Mouse (Mus musculus): ENCODE results near the gene Hoxa9. TPM values are rescaled to one million over a fixed set of nuclear protein-coding genes. Genes with fewer than 3 reads are reported as not detected.

Gene Hoxa9
- total and polyA plus RNA-seq, 3 experiments, result 0.04 TPM; not detected in 2

GRCm38 (mm10) chr6:52218643-52219215 lies 12.2 kb downstream of the Hoxa9 start:
- TF ChIP-seq EP300 (IDR thresholded peaks at IDR 0.05; ENCODE audit: insufficient read depth, low read depth, low read length), result no peak
- TF ChIP-seq CTCF (IDR thresholded peaks at IDR 0.05), result no peak
- TF ChIP-seq POLR2A (IDR thresholded peaks at IDR 0.05; ENCODE audit: insufficient read depth, low read depth, low read length), result no peak
- intact Hi-C loops (cut with DNase I), result loop anchor here (5.0 kb wide), 1 partner anchor 34 kb away; no protein-coding TSS in a partner anchor
- H3K36me3 ChIP-seq (ENCODE audit: control insufficient read depth, insufficient read depth, low read length), result no peaks in the 10 kb centered on the region
- H3K4me3 ChIP-seq, result no peak overlapping the region
- 18% methylated on average over 14 of the region's 14 CpGs for WGBS
- H3K27ac ChIP-seq, result no peak overlapping the region
- peaks cover 1% of the 10 kb centered on the region; the same call in 1 of the 2 replicates for H3K4me1 ChIP-seq (ENCODE audit: control insufficient read depth, insufficient read depth, low read length)
- H3K27me3 ChIP-seq (ENCODE audit: control insufficient read depth, insufficient read depth, low read length), result peaks cover 45% of the 10 kb centered on the region
- peak in 1 of 2 experiments; percentile 20 for DNase-seq
- no peaks in the 10 kb centered on the region for H3K79me2 ChIP-seq (replicated peaks; ENCODE audit: control insufficient read depth, insufficient read depth, low read length)
- H3K9ac ChIP-seq (ENCODE audit: low read depth, low read length), result no peak overlapping the region

- no peaks in the 10 kb centered on the region for H3K36me3 ChIP-seq (ENCODE audit: control insufficient read depth, insufficient read depth, low read length)
- peaks cover 49% of the 10 kb centered on the region for H3K27me3 ChIP-seq (ENCODE audit: control insufficient read depth, insufficient read depth, low read length)
- H3K4me3 ChIP-seq, result no peak overlapping the region; the same call in 1 of the 2 replicates
- DNase-seq, result peak in 1 of 2 experiments; percentile 25
- intact Hi-C loops (cut with DNase I), result loop anchor here (5.0 kb wide), 1 partner anchor 34 kb away; no protein-coding TSS in a partner anchor
- no peaks in the 10 kb centered on the region for H3K79me2 ChIP-seq (replicated peaks; ENCODE audit: control insufficient read depth, insufficient read depth, low read length)
- no peak overlapping the region for H3K9ac ChIP-seq (ENCODE audit: low read depth, low read length)
- WGBS, result 9% methylated on average over 23 of the region's 23 CpGs
- peaks cover 1% of the 10 kb centered on the region; the same call in 1 of the 2 replicates for H3K4me1 ChIP-seq (ENCODE audit: control insufficient read depth, insufficient read depth, low read length)
- TF ChIP-seq CTCF (IDR thresholded peaks at IDR 0.05), result no peak
- no peak for TF ChIP-seq EP300 (IDR thresholded peaks at IDR 0.05; ENCODE audit: insufficient read depth, low read depth, low read length)
- no peak for TF ChIP-seq POLR2A (IDR thresholded peaks at IDR 0.05; ENCODE audit: insufficient read depth, low read depth, low read length)
- H3K27ac ChIP-seq, result no peak overlapping the region
Observed at GRCm38 (mm10) chr6:52217895-52218642, 12.8 kb downstream of the Hoxa9 start.

DNA sequence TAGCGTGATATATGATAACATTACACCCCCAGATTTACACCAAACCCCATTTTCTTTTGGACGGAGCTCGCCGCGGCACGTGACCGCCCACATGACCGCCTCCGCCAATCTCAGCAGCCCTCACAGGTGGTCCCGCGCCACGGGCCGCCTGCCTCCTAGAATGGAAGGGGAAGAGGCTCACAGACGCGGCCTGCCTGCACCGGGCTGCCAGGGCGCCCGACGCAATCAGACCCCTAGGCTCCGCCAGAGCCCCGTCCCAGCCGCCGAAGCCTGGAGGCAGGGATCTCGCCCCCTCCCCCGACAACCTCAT lies 13.5 kb downstream of the Hoxa9 start:
- peaks cover 54% of the 10 kb centered on the region for H3K27me3 ChIP-seq (ENCODE audit: control insufficient read depth, insufficient read depth, low read length)
- DNase-seq, result peak; percentile 39 to 52
- peaks cover 1% of the 10 kb centered on the region for H3K4me1 ChIP-seq (ENCODE audit: control insufficient read depth, insufficient read depth, low read length)
- H3K4me3 ChIP-seq, result peak overlapping the region; percentile 28
- intact Hi-C loops (cut with DNase I), result loop anchor here (5.0 kb wide), 1 partner anchor 35 kb away; no protein-coding TSS in a partner anchor
- WGBS, result 4% methylated on average over 25 of the region's 25 CpGs
- no peaks in the 10 kb centered on the region for H3K79me2 ChIP-seq (replicated peaks; ENCODE audit: control insufficient read depth, insufficient read depth, low read length)
- no peak overlapping the region for H3K27ac ChIP-seq
- H3K36me3 ChIP-seq (ENCODE audit: control insufficient read depth, insufficient read depth, low read length), result no peaks in the 10 kb centered on the region
- TF ChIP-seq CTCF (IDR thresholded peaks at IDR 0.05) (no peak), EP300 (IDR thresholded peaks at IDR 0.05; ENCODE audit: insufficient read depth, low read depth, low read length) (no peak), POLR2A (IDR thresholded peaks at IDR 0.05; ENCODE audit: insufficient read depth, low read depth, low read length) (no peak)
- no peak overlapping the region for H3K9ac ChIP-seq (ENCODE audit: low read depth, low read length)

- WGBS, result 3% methylated on average over 60 of the region's 60 CpGs
- no peaks in the 10 kb centered on the region for H3K79me2 ChIP-seq (replicated peaks; ENCODE audit: control insufficient read depth, insufficient read depth, low read length)
- peaks cover 1% of the 10 kb centered on the region for H3K4me1 ChIP-seq (ENCODE audit: control insufficient read depth, insufficient read depth, low read length)
- peak overlapping the region; percentile 28 for H3K4me3 ChIP-seq
- H3K27ac ChIP-seq, result no peak overlapping the region
- no peaks in the 10 kb centered on the region for H3K36me3 ChIP-seq (ENCODE audit: control insufficient read depth, insufficient read depth, low read length)
- H3K9ac ChIP-seq (ENCODE audit: low read depth, low read length), result no peak overlapping the region
- TF ChIP-seq EP300 (IDR thresholded peaks at IDR 0.05; ENCODE audit: insufficient read depth, low read depth, low read length), result no peak
- no peak for TF ChIP-seq POLR2A (IDR thresholded peaks at IDR 0.05; ENCODE audit: insufficient read depth, low read depth, low read length)
- no peak for TF ChIP-seq CTCF (IDR thresholded peaks at IDR 0.05)
- DNase-seq, result peak; percentile 19 to 47
- peaks cover 54% of the 10 kb centered on the region for H3K27me3 ChIP-seq (ENCODE audit: control insufficient read depth, insufficient read depth, low read length)
- intact Hi-C loops (cut with DNase I), result loop anchor here (5.0 kb wide), 1 partner anchor 35 kb away; no protein-coding TSS in a partner anchor
Observed at GRCm38 (mm10) chr6:52216691-52217458, 14.0 kb downstream of the Hoxa9 start.

GRCm38 (mm10) chr6:52215771-52216535 lies 14.9 kb downstream of the Hoxa9 start:
- no peaks in the 10 kb centered on the region for H3K79me2 ChIP-seq (replicated peaks; ENCODE audit: control insufficient read depth, insufficient read depth, low read length)

More at GRCm38 (mm10) chr6:52215771-52216535, 14.9 kb downstream of the Hoxa9 start:
- Histone ChIP-seq H3K27ac (no peak overlapping the region), H3K4me1 (ENCODE audit: control insufficient read depth, insufficient read depth, low read length) (no peaks in the 10 kb centered on the region; the same call in 1 of the 2 replicates), H3K36me3 (ENCODE audit: control insufficient read depth, insufficient read depth, low read length) (no peaks in the 10 kb centered on the region), H3K4me3 (no peak overlapping the region), H3K9ac (ENCODE audit: low read depth, low read length) (no peak overlapping the region), H3K27me3 (ENCODE audit: control insufficient read depth, insufficient read depth, low read length) (peaks cover 50% of the 10 kb centered on the region)
- intact Hi-C loops (cut with DNase I), result loop anchor here (5.0 kb wide), 1 partner anchor 36 kb away; no protein-coding TSS in a partner anchor
- peak; percentile 3 to 27 for DNase-seq
- TF ChIP-seq POLR2A (IDR thresholded peaks at IDR 0.05; ENCODE audit: insufficient read depth, low read depth, low read length) (no peak), CTCF (IDR thresholded peaks at IDR 0.05) (no peak), EP300 (IDR thresholded peaks at IDR 0.05; ENCODE audit: insufficient read depth, low read depth, low read length) (no peak)
- 4% methylated on average over 30 of the region's 30 CpGs for WGBS

All from heart, adult 2 months (tissue).